Mouse (Mus musculus): ENCODE results near the gene Alox12b. TPM values are rescaled to one million over a fixed set of nuclear protein-coding genes. Genes with fewer than 3 reads are reported as not detected.
A peak's percentile ranks its signal among the peaks of the same experiment; 100 is the strongest.

Alox12b gene
- polyA plus RNA-seq, 1 experiment from 2014 or later: 0.06 TPM

GRCm38 (mm10) chr11:69174722-69175121 lies 17.9 kb downstream of the Alox12b start:
- no peak overlapping the region for H3K4me3 ChIP-seq (ENCODE audit: low read depth, low read length)
- ATAC-seq (ENCODE audit: low FRiP score) (no peak), DNase-seq (ENCODE audit: low spot score) (no peak)
- H3K9ac ChIP-seq (ENCODE audit: low read depth, low read length): no peak overlapping the region
- no peaks in the 10 kb centered on the region for H3K4me1 ChIP-seq (replicated peaks; ENCODE audit: control insufficient read depth, insufficient read depth, low read length)
- H3K27ac ChIP-seq (ENCODE audit: low read depth, low read length): no peak overlapping the region
- no peak overlapping the region for H3K4me2 ChIP-seq (replicated peaks; ENCODE audit: low read depth, low read length)
- no peaks in the 10 kb centered on the region for H3K27me3 ChIP-seq (ENCODE audit: control insufficient read depth, insufficient read depth, low read length)
- no peaks in the 10 kb centered on the region for H3K36me3 ChIP-seq (ENCODE audit: control insufficient read depth, insufficient read depth, low read length)
- WGBS: 90% methylated on average over 7 of the region's 7 CpGs
- H3K9me3 ChIP-seq (ENCODE audit: control insufficient read depth, low read length): no peaks in the 10 kb centered on the region

- DNase-seq (ENCODE audit: low spot score) (no peak), ATAC-seq (ENCODE audit: low FRiP score) (no peak)
- WGBS: 79% methylated on average over 3 of the region's 3 CpGs
- H3K36me3 ChIP-seq (ENCODE audit: control insufficient read depth, insufficient read depth, low read length): no peaks in the 10 kb centered on the region
- no peak overlapping the region for H3K9ac ChIP-seq (ENCODE audit: low read depth, low read length)
- H3K4me2 ChIP-seq (replicated peaks; ENCODE audit: low read depth, low read length): no peak overlapping the region
- H3K27ac ChIP-seq (ENCODE audit: low read depth, low read length): no peak overlapping the region
- no peaks in the 10 kb centered on the region for H3K9me3 ChIP-seq (ENCODE audit: control insufficient read depth, low read length)
- H3K4me1 ChIP-seq (replicated peaks; ENCODE audit: control insufficient read depth, insufficient read depth, low read length): no peaks in the 10 kb centered on the region
- H3K27me3 ChIP-seq (ENCODE audit: control insufficient read depth, insufficient read depth, low read length): no peaks in the 10 kb centered on the region
- H3K4me3 ChIP-seq (ENCODE audit: low read depth, low read length): no peak overlapping the region
Measured at GRCm38 (mm10) chr11:69178525-69178924, 21.7 kb downstream of the Alox12b start.

DNA sequence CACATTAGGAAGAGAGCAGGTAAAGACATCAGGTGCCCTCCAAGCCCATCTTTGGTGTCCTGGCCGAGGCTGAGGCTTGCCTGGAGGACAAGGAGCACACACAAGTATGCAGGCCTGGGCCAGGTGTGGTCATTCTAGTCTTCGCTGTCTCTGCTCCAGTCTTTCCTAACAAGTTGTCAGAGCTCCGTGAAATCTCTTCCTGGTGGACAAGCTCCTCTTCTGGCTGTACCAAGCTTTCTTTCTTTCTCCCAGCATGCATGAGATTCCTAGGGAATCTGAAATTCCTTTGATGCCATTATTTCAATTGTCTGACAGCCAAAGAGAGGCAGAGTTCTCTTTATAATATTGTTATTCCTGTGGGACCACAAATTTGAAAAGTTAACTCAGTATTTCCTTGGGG lies 22.7 kb downstream of the Alox12b start:
- no peak overlapping the region for H3K27ac ChIP-seq (ENCODE audit: low read depth, low read length)
- ATAC-seq (ENCODE audit: low FRiP score) (no peak), DNase-seq (ENCODE audit: low spot score) (no peak)
- no peaks in the 10 kb centered on the region for H3K9me3 ChIP-seq (ENCODE audit: control insufficient read depth, low read length)
- 59% methylated on average over 3 of the region's 3 CpGs for WGBS
- H3K9ac ChIP-seq (ENCODE audit: low read depth, low read length): no peak overlapping the region
- no peaks in the 10 kb centered on the region for H3K27me3 ChIP-seq (ENCODE audit: control insufficient read depth, insufficient read depth, low read length)
- no peaks in the 10 kb centered on the region for H3K4me1 ChIP-seq (replicated peaks; ENCODE audit: control insufficient read depth, insufficient read depth, low read length)
- H3K4me2 ChIP-seq (replicated peaks; ENCODE audit: low read depth, low read length): no peak overlapping the region
- no peak overlapping the region for H3K4me3 ChIP-seq (ENCODE audit: low read depth, low read length)
- no peaks in the 10 kb centered on the region for H3K36me3 ChIP-seq (ENCODE audit: control insufficient read depth, insufficient read depth, low read length)

DNA sequence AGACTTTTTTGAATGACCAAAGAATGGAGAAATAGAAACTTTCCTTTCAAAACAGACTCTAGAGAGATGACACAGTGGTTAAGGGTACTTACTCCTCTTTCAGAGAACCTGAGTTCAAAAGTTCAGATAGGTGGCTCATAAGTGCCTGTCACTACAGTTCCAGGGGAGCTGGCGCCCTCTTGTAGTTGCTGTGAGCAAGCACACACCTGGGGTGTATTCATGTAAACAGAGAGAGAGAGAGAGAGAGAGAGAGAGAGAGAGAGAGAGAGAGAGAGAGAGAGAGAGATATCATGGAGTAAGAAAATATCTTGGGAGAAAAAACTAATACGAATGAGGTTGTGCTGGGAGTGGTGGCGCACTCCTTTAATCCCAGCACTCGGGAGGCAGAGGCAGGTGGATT lies 23.3 kb downstream of the Alox12b start:
- H3K4me2 ChIP-seq (replicated peaks; ENCODE audit: low read depth, low read length): no peak overlapping the region
- 85% methylated on average over 4 of the region's 4 CpGs for WGBS
- no peaks in the 10 kb centered on the region for H3K4me1 ChIP-seq (replicated peaks; ENCODE audit: control insufficient read depth, insufficient read depth, low read length)
- H3K4me3 ChIP-seq (ENCODE audit: low read depth, low read length): no peak overlapping the region
- ATAC-seq (ENCODE audit: low FRiP score) (no peak), DNase-seq (ENCODE audit: low spot score) (no peak)
- no peak overlapping the region for H3K9ac ChIP-seq (ENCODE audit: low read depth, low read length)
- no peaks in the 10 kb centered on the region for H3K36me3 ChIP-seq (ENCODE audit: control insufficient read depth, insufficient read depth, low read length)
- no peak overlapping the region for H3K27ac ChIP-seq (ENCODE audit: low read depth, low read length)
- no peaks in the 10 kb centered on the region for H3K27me3 ChIP-seq (ENCODE audit: control insufficient read depth, insufficient read depth, low read length)
- no peaks in the 10 kb centered on the region for H3K9me3 ChIP-seq (ENCODE audit: control insufficient read depth, low read length)

- no peaks in the 10 kb centered on the region for H3K36me3 ChIP-seq (ENCODE audit: control insufficient read depth, insufficient read depth, low read length)
- 91% methylated on average over 5 of the region's 5 CpGs for WGBS
- DNase-seq (ENCODE audit: low spot score) (no peak), ATAC-seq (ENCODE audit: low FRiP score) (no peak)
- H3K4me3 ChIP-seq (ENCODE audit: low read depth, low read length): no peak overlapping the region
- H3K4me2 ChIP-seq (replicated peaks; ENCODE audit: low read depth, low read length): no peak overlapping the region
- no peaks in the 10 kb centered on the region for H3K9me3 ChIP-seq (ENCODE audit: control insufficient read depth, low read length)
- H3K4me1 ChIP-seq (replicated peaks; ENCODE audit: control insufficient read depth, insufficient read depth, low read length): no peaks in the 10 kb centered on the region
- no peak overlapping the region for H3K9ac ChIP-seq (ENCODE audit: low read depth, low read length)
- no peaks in the 10 kb centered on the region for H3K27me3 ChIP-seq (ENCODE audit: control insufficient read depth, insufficient read depth, low read length)
- no peak overlapping the region for H3K27ac ChIP-seq (ENCODE audit: low read depth, low read length)
Measured at GRCm38 (mm10) chr11:69185031-69185430, 28.2 kb downstream of the Alox12b start.

DNA sequence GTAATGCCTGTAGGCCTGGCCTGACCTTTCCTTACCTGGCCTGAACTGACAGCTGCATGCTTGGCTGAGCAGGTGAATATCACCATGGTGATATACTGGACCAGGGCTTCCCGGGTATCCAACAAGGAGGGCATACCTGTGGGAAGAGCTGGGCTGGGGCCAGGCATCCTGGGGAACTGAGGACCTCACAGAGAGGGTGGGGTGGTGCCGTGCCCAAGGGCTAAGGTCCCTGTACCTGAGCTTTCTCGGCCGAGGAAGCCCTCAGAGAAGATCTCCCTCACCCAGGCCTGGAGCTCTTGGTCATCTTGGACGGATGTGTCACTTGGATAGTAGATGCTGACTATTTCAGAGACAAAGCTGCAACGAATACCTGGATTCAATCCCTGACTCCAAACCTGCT lies 29.1 kb downstream of the Alox12b start:
- no peaks in the 10 kb centered on the region for H3K36me3 ChIP-seq (ENCODE audit: control insufficient read depth, insufficient read depth, low read length)
- H3K4me1 ChIP-seq (replicated peaks; ENCODE audit: control insufficient read depth, insufficient read depth, low read length): no peaks in the 10 kb centered on the region
- WGBS: 83% methylated on average over 6 of the region's 6 CpGs
- H3K9ac ChIP-seq (ENCODE audit: low read depth, low read length): no peak overlapping the region
- H3K27me3 ChIP-seq (ENCODE audit: control insufficient read depth, insufficient read depth, low read length): no peaks in the 10 kb centered on the region
- H3K4me2 ChIP-seq (replicated peaks; ENCODE audit: low read depth, low read length): no peak overlapping the region
- DNase-seq (ENCODE audit: low spot score) (no peak), ATAC-seq (ENCODE audit: low FRiP score) (no peak)
- no peaks in the 10 kb centered on the region for H3K9me3 ChIP-seq (ENCODE audit: control insufficient read depth, low read length)
- H3K27ac ChIP-seq (ENCODE audit: low read depth, low read length): no peak overlapping the region
- no peak overlapping the region for H3K4me3 ChIP-seq (ENCODE audit: low read depth, low read length)

GRCm38 (mm10) chr11:69192840-69193239 lies 36.1 kb downstream of the Alox12b start:
- H3K4me2 ChIP-seq (replicated peaks; ENCODE audit: low read depth, low read length): no peak overlapping the region
- H3K9me3 ChIP-seq (ENCODE audit: control insufficient read depth, low read length): no peaks in the 10 kb centered on the region
- peak; percentile 66 for DNase-seq (ENCODE audit: low spot score)
- WGBS: 5% methylated on average over 1 of the region's 1 CpGs
- no peak for ATAC-seq (ENCODE audit: low FRiP score)
- H3K27me3 ChIP-seq (ENCODE audit: control insufficient read depth, insufficient read depth, low read length): peaks cover 16% of the 10 kb centered on the region
- H3K27ac ChIP-seq (ENCODE audit: low read depth, low read length): no peak overlapping the region
- no peaks in the 10 kb centered on the region for H3K4me1 ChIP-seq (replicated peaks; ENCODE audit: control insufficient read depth, insufficient read depth, low read length)
- H3K36me3 ChIP-seq (ENCODE audit: control insufficient read depth, insufficient read depth, low read length): no peaks in the 10 kb centered on the region
- no peak overlapping the region for H3K4me3 ChIP-seq (ENCODE audit: low read depth, low read length)
- no peak overlapping the region for H3K9ac ChIP-seq (ENCODE audit: low read depth, low read length)

GRCm38 (mm10) chr11:69196766-69197165 lies 40.0 kb downstream of the Alox12b start:
- Histone ChIP-seq H3K9ac (ENCODE audit: low read depth, low read length) (no peak overlapping the region), H3K4me2 (replicated peaks; ENCODE audit: low read depth, low read length) (peak overlapping the region; percentile 25; the same call in 1 of the 2 replicates), H3K9me3 (ENCODE audit: control insufficient read depth, low read length) (no peaks in the 10 kb centered on the region), H3K4me3 (ENCODE audit: low read depth, low read length) (no peak overlapping the region), H3K36me3 (ENCODE audit: control insufficient read depth, insufficient read depth, low read length) (no peaks in the 10 kb centered on the region), H3K4me1 (replicated peaks; ENCODE audit: control insufficient read depth, insufficient read depth, low read length) (no peaks in the 10 kb centered on the region), H3K27me3 (ENCODE audit: control insufficient read depth, insufficient read depth, low read length) (peaks cover 17% of the 10 kb centered on the region), H3K27ac (ENCODE audit: low read depth, low read length) (no peak overlapping the region)
- whole genome bisulfite sequencing: 2% methylated on average over 5 of the region's 5 CpGs
- DNase-seq (ENCODE audit: low spot score): peak; percentile 5
- ATAC-seq (ENCODE audit: low FRiP score): no peak

GRCm38 (mm10) chr11:69197194-69197593 lies 40.4 kb downstream of the Alox12b start:
- ATAC-seq (ENCODE audit: low FRiP score) (no peak), DNase-seq (ENCODE audit: low spot score) (peak; percentile 6)
- peaks cover 17% of the 10 kb centered on the region for H3K27me3 ChIP-seq (ENCODE audit: control insufficient read depth, insufficient read depth, low read length)
- H3K4me2 ChIP-seq (replicated peaks; ENCODE audit: low read depth, low read length): peak overlapping the region; percentile 25
- no peaks in the 10 kb centered on the region for H3K36me3 ChIP-seq (ENCODE audit: control insufficient read depth, insufficient read depth, low read length)
- 5% methylated on average over 14 of the region's 14 CpGs for WGBS
- H3K4me3 ChIP-seq (ENCODE audit: low read depth, low read length): no peak overlapping the region
- H3K27ac ChIP-seq (ENCODE audit: low read depth, low read length): no peak overlapping the region
- H3K4me1 ChIP-seq (replicated peaks; ENCODE audit: control insufficient read depth, insufficient read depth, low read length): no peaks in the 10 kb centered on the region
- no peaks in the 10 kb centered on the region for H3K9me3 ChIP-seq (ENCODE audit: control insufficient read depth, low read length)
- H3K9ac ChIP-seq (ENCODE audit: low read depth, low read length): 0 out of 2 replicates have a peak overlapping the region, but pooled peaks have one; percentile 20
